Mouse (Mus musculus) left cerebral cortex, postnatal 14 days (tissue): ENCODE data around the gene Cfap61. TPM values are rescaled to one million over a fixed set of nuclear protein-coding genes. Genes with fewer than 3 reads are reported as not detected.
A peak's percentile ranks its signal among the peaks of the same experiment; 100 is the strongest.

Experiments
- DNase-seq, 2 experiments: peaks; one replicate each; pipeline ENCODE4 v3.0.0; 2021 to 2022; ENCODE audit warnings: low spot score in 2 of 2, mixed read lengths in 1 of 2
- intact Hi-C: fragments of 180-260 bp; cut with DNase I; formaldehyde crosslinking; loops from one replicate; pipeline ENCODE4 v1.15.1; 2025
- total RNA-seq, 2 experiments: library from RNA; stranded (reverse); gene quantifications; 2 replicates each; pipeline ENCODE4 v1.2.3; 2021

Gene Cfap61
- total RNA-seq, 2 experiments from 2014 or later = 3.0 to 7.5 TPM

- intact Hi-C loops = loop anchor here (10.0 kb wide), 1 partner anchor 156 kb away; no protein-coding TSS in a partner anchor
- DNase-seq = no peak
Measured at GRCm38 (mm10) chr2:146228435-146228834, 293.9 kb downstream of the Cfap61 start.

- peak in 1 of 2 experiments; percentile 23 for DNase-seq
- intact Hi-C loops = no loop called here
Measured at GRCm38 (mm10) chr2:146231485-146231884, 296.9 kb downstream of the Cfap61 start.

- no peak for DNase-seq
- intact Hi-C loops = no loop called here
Measured at GRCm38 (mm10) chr2:146239196-146239747, 304.7 kb downstream of the Cfap61 start.

GRCm38 (mm10) chr2:146244049-146244448 lies 309.5 kb downstream of the Cfap61 start:
- no peak for DNase-seq
- intact Hi-C loops = no loop called here

- DNase-seq = no peak
- intact Hi-C loops = no loop called here
Measured at GRCm38 (mm10) chr2:146245401-146245800, 310.8 kb downstream of the Cfap61 start.

GRCm38 (mm10) chr2:146246409-146247075 lies 312.0 kb downstream of the Cfap61 start:
- intact Hi-C loops = no loop called here
- peak; percentile 14 to 21 for DNase-seq

GRCm38 (mm10) chr2:146247576-146247975 lies 313.0 kb downstream of the Cfap61 start:
- intact Hi-C loops = no loop called here

GRCm38 (mm10) chr2:146249033-146249432 lies 314.4 kb downstream of the Cfap61 start:
- intact Hi-C loops = no loop called here
- DNase-seq = no peak

More at GRCm38 (mm10) chr2:146247576-146247975, 313.0 kb downstream of the Cfap61 start:
- no peak for DNase-seq

- no peak for DNase-seq
- intact Hi-C loops = no loop called here
Measured at GRCm38 (mm10) chr2:146250236-146250904, 315.8 kb downstream of the Cfap61 start.

- intact Hi-C loops = no loop called here
- no peak for DNase-seq
Measured at GRCm38 (mm10) chr2:146254387-146254786, 319.8 kb downstream of the Cfap61 start.

- DNase-seq = no peak
- intact Hi-C loops = no loop called here
Measured at GRCm38 (mm10) chr2:146255636-146256035, 321.1 kb downstream of the Cfap61 start.

- intact Hi-C loops = no loop called here
- DNase-seq = no peak
Measured at GRCm38 (mm10) chr2:146256321-146256875, 321.8 kb downstream of the Cfap61 start.

- DNase-seq = no peak
- intact Hi-C loops = no loop called here
Measured at GRCm38 (mm10) chr2:146257037-146257436, 322.5 kb downstream of the Cfap61 start.

GRCm38 (mm10) chr2:146257609-146258008 lies 323.0 kb downstream of the Cfap61 start:
- DNase-seq = no peak
- intact Hi-C loops = no loop called here

GRCm38 (mm10) chr2:146258736-146259469 lies 324.3 kb downstream of the Cfap61 start:
- DNase-seq = peak; percentile 25 to 40
- intact Hi-C loops = no loop called here

GRCm38 (mm10) chr2:146259787-146260560 lies 325.4 kb downstream of the Cfap61 start:
- no peak for DNase-seq
- intact Hi-C loops = no loop called here

- intact Hi-C loops = no loop called here
Measured at GRCm38 (mm10) chr2:146261146-146261545, 326.6 kb downstream of the Cfap61 start.

GRCm38 (mm10) chr2:146262215-146262614 lies 327.6 kb downstream of the Cfap61 start:
- no peak for DNase-seq

More at GRCm38 (mm10) chr2:146261146-146261545, 326.6 kb downstream of the Cfap61 start:
- no peak for DNase-seq

GRCm38 (mm10) chr2:146262966-146263365 lies 328.4 kb downstream of the Cfap61 start:
- no peak for DNase-seq
- intact Hi-C loops = no loop called here

More at GRCm38 (mm10) chr2:146262215-146262614, 327.6 kb downstream of the Cfap61 start:
- intact Hi-C loops = no loop called here
